Mouse (Mus musculus): ENCODE measurements around the gene Zik1.

GRCm38 (mm10) chr7:10480588-10481233, 14.5 kb downstream of the Zik1 start:
- TF ChIP-seq CTCF (IDR thresholded peaks at IDR 0.05) = no peak
- no peak for TF ChIP-seq POLR2A (IDR thresholded peaks at IDR 0.05; ENCODE audit: insufficient read depth, low read depth, low read length)
- TF ChIP-seq EP300 (IDR thresholded peaks at IDR 0.05; ENCODE audit: insufficient read depth, low read depth, low read length) = no peak
